Comparison of ENCODE assay signal across 24 mouse cellular contexts in the genomic region with DNA sequence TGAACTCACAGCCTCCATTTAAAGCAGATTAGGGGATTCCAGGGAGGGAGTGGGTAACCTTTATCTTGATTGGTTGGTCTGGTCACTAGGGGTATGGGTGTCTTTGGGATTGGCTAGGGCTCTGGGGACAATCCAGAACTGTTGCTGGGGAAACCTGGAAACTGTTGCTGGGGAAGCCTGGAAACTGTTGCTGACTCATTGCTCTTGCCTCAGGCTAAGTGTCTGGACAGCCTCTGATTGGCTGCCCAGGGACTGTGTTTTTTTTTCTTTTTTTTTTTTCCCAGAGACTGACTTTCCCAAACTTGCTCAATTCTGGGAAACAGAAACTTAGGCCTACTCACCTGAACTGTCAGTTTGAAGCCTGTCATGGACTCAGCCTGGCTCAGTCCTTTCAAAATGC. TPM values are rescaled to one million over a fixed set of nuclear protein-coding genes. Genes with fewer than 3 reads are reported as not detected.
DNase-seq lines count a peak whose midpoint lies in the region; TF ChIP-seq lines count a peak whose summit lies in the region.
"Had no signal": no experiment of that assay in that cellular context is flagged by ENCODE, and none has a peak within 500 bp of the region (broad histone marks: within the 10 kb centered on the region; RNA-seq: fewer than 3 reads in every experiment).

No protein-coding gene starts in this region.

- H3K27me3 ChIP-seq in C2C12 (ENCODE audit: control insufficient read depth, insufficient read depth, insufficient read length) = no peaks in the 10 kb centered on the region
- H3K27me3 ChIP-seq: embryonic facial prominence, embryonic 12.5 days; limb, embryonic 12.5 days; midbrain, embryonic 15.5 days; stomach, embryonic 15.5 days had no signal

- H3K79me2 ChIP-seq in C2C12 (ENCODE audit: control insufficient read depth, insufficient read depth) = no peaks in the 10 kb centered on the region

- no peak for TF ChIP-seq CTCF in C2C12 (IDR thresholded peaks at IDR 0.05; ENCODE audit: control insufficient read depth, insufficient read depth, insufficient read length)
- TF ChIP-seq CTCF in layer of hippocampus, adult 2 months (conservative IDR thresholded peaks at IDR 0.05) = no peak

- H3ac ChIP-seq in C2C12 (ENCODE audit: control insufficient read depth, insufficient read length, low read depth) = no peak overlapping the region

- H3K27ac ChIP-seq in brown adipose tissue, adult 24 weeks (replicated peaks; ENCODE audit: low read depth, low read length) = peak overlapping the region; percentile 57; the same call in 1 of the 2 replicates
- H3K27ac ChIP-seq in layer of hippocampus, adult 2 months = no peak overlapping the region
- H3K27ac ChIP-seq: embryonic facial prominence, embryonic 12.5 days; heart, embryonic 10.5 days; limb, embryonic 12.5 days; midbrain, embryonic 15.5 days; stomach, embryonic 15.5 days had no signal

- H3K4me1 ChIP-seq in brown adipose tissue, adult 24 weeks (ENCODE audit: control insufficient read depth, insufficient read depth, insufficient read length, low read length) = peaks cover 21% of the 10 kb centered on the region

- H3K79me3 ChIP-seq in C2C12 (ENCODE audit: low read depth) = no peaks in the 10 kb centered on the region

- H3K4me3 ChIP-seq in C2C12 (ENCODE audit: insufficient read depth, poor library complexity, severe bottlenecking) = no peak overlapping the region
- H3K4me3 ChIP-seq in brown adipose tissue, adult 24 weeks (ENCODE audit: insufficient read depth, low read depth, low read length) = no peak overlapping the region
- no peak overlapping the region for H3K4me3 ChIP-seq in layer of hippocampus, adult 2 months
- H3K4me3 ChIP-seq: embryonic facial prominence, embryonic 12.5 days; heart, embryonic 10.5 days; limb, embryonic 12.5 days; midbrain, embryonic 15.5 days; stomach, embryonic 15.5 days had no signal

- peak; percentile 82 for DNase-seq in 3T3-L1 (ENCODE audit: low read depth, low spot score)
- DNase-seq in Muller cell, postnatal 12 days (ENCODE audit: inconsistent ontology term) = peak; percentile 57
- DNase-seq in thymus, postnatal 0 days (ENCODE audit: low spot score) = no peak
- no peak for DNase-seq in thymus, postnatal 36 days
- DNase-seq in layer of hippocampus, adult 2 months (ENCODE audit: low spot score in 2 of 2) = no peak
- DNase-seq: adrenal gland, adult 8-10 months; cerebellum, postnatal 10 days; forebrain, postnatal 0 days; heart, postnatal 10 days; kidney, postnatal 36 days; lung, postnatal 10 days; right cerebral cortex, postnatal 25 days had no signal

- H3K36me3 ChIP-seq in C2C12 (ENCODE audit: control insufficient read depth, insufficient read depth) = no peaks in the 10 kb centered on the region
- H3K36me3 ChIP-seq: embryonic facial prominence, embryonic 12.5 days; heart, embryonic 10.5 days; limb, embryonic 12.5 days; midbrain, embryonic 15.5 days; stomach, embryonic 15.5 days had no signal

TF ChIP-seq in C2C12, 6 proteins besides CTCF, POLR2A, EP300 and RAD21:
- TF ChIP-seq FOSL1 (IDR thresholded peaks at IDR 0.05; ENCODE audit: insufficient read depth, low read length, poor library complexity, severe bottlenecking) (peak; percentile 75), MYOD1 (IDR thresholded peaks at IDR 0.05; ENCODE audit: control insufficient read depth, insufficient read length, low read depth) (no peak), USF1 (IDR thresholded peaks at IDR 0.05; ENCODE audit: low read depth) (peak; percentile 10), CEBPB (IDR thresholded peaks at IDR 0.05; ENCODE audit: low read depth) (peak; percentile 70)

RNA-seq across cellular contexts. Expression of gene Mb, which starts 8.1 kb away (rescaled TPM):
- 3.1 TPM for polyA plus RNA-seq in C2C12 (2012; fragmentation: generic; extraction: Trizol)
- polyA plus RNA-seq in brown adipose tissue, adult 24 weeks (2012; ENCODE audit: insufficient read depth, insufficient read length, missing spikeins) = 78.0 and 123 TPM in 2 replicates
- polyA plus RNA-seq in thymus, postnatal 0 days (2015; fragmentation: Nextera tagmentation; extraction: Ambion mirVana) = 0.73 and 0.99 TPM in 2 replicates
- under 1 TPM in 1 of 2 experiments, not detected in 1; 0.49 TPM for total RNA-seq in layer of hippocampus, adult 2 months (2021)
- total RNA-seq: megakaryocyte, adult 5-6 weeks; neutrophil, adult 5-6 weeks had no signal
- polyA plus RNA-seq: CD4-positive, CD25-positive, alpha-beta regulatory T cell, adult 4 months had no signal

RNA-seq across cellular contexts. Expression of gene Apol6, which starts 14.0 kb away (rescaled TPM):
- 0.06 TPM for polyA plus RNA-seq in C2C12 (2012; fragmentation: generic; extraction: Trizol)
- polyA plus RNA-seq in brown adipose tissue, adult 24 weeks (2012; ENCODE audit: insufficient read depth, insufficient read length, missing spikeins) = 56.5 and 59.6 TPM in 2 replicates
- not detected in 2 replicates for polyA plus RNA-seq in thymus, postnatal 0 days (2015; fragmentation: Nextera tagmentation; extraction: Ambion mirVana)
- not detected for total RNA-seq in layer of hippocampus, adult 2 months (2021)
- total RNA-seq: megakaryocyte, adult 5-6 weeks; neutrophil, adult 5-6 weeks had no signal
- polyA plus RNA-seq: CD4-positive, CD25-positive, alpha-beta regulatory T cell, adult 4 months; forebrain, postnatal 0 days; hindbrain, embryonic 11.5 days; kidney, embryonic 14.5 days; limb, embryonic 12.5 days; stomach, embryonic 15.5 days had no signal

Comparison
In these comparisons a context has a peak if more than half of its experiments do, and no peak if none do; other contexts are left out.
1. DNase-seq: peak in 3T3-L1 (single experiment) and Muller cell, postnatal 12 days (single experiment); none in thymus, postnatal 0 days (single experiment), thymus, postnatal 36 days (0 of 2) and layer of hippocampus, adult 2 months (0 of 2).
2. RNA of gene Mb, which starts 8.1 kb away (polyA plus RNA-seq): 78.0 to 123 TPM in brown adipose tissue, adult 24 weeks; 3.1 TPM in C2C12 (single experiment) and 0.73 to 0.99 TPM in thymus, postnatal 0 days; every median in the first group is over 10 times any median in the second.
3. RNA of gene Apol6, which starts 14.0 kb away (polyA plus RNA-seq): 56.5 to 59.6 TPM in brown adipose tissue, adult 24 weeks; 0.06 TPM in C2C12 (single experiment) and not detected in thymus, postnatal 0 days; every median in the first group is over 10 times any median in the second.